Mouse (Mus musculus) megakaryocyte, embryonic 14.5 days (primary cell): ENCODE measurements around the gene Epha4.

ENCODE experiments used
- FLI1 ChIP-seq: IDR thresholded peaks from 2 replicates; pipeline ENCODE4 v1.6.1; 2012; ENCODE audit warnings: low read length, inconsistent platforms, mixed read lengths
- GATA1 ChIP-seq: IDR thresholded peaks from 3 replicates; pipeline ENCODE4 v1.6.1; 2012; ENCODE audit warnings: mixed read lengths, low read length, inconsistent platforms, borderline replicate concordance

GRCm38 (mm10) chr1:77440512-77440911, 74.4 kb downstream of the Epha4 start:
- no peak for TF ChIP-seq GATA1
- no peak for TF ChIP-seq FLI1
